Mouse (Mus musculus): ENCODE measurements around the gene Cbx2. TPM values are rescaled to one million over a fixed set of nuclear protein-coding genes. Genes with fewer than 3 reads are reported as not detected.
A peak's percentile ranks its signal among the peaks of the same experiment; 100 is the strongest.

The Cbx2 gene
- polyA plus RNA-seq, 1 experiment from 2014 or later, result 1.9 TPM

GRCm38 (mm10) chr11:119054351-119055345, 31.9 kb downstream of the Cbx2 start:
- no peak overlapping the region for H3K27ac ChIP-seq (ENCODE audit: low read depth)
- no peaks in the 10 kb centered on the region for H3K36me3 ChIP-seq (replicated peaks; ENCODE audit: insufficient read depth, low read length)
- H3K27me3 ChIP-seq (ENCODE audit: insufficient read depth, low read length), result peaks cover 100% of the 10 kb centered on the region
- H3K4me1 ChIP-seq (ENCODE audit: insufficient read depth), result peaks cover 50% of the 10 kb centered on the region
- no peak for ATAC-seq
- TF ChIP-seq CTCF (IDR thresholded peaks at IDR 0.05; ENCODE audit: low read depth), result peak; percentile 61
- no peak for TF ChIP-seq EP300 (IDR thresholded peaks at IDR 0.05; ENCODE audit: low read depth)
- WGBS (ENCODE audit: insufficient replicate concordance), result 2% methylated on average over 47 of the region's 47 CpGs
- H3K9ac ChIP-seq (replicated peaks), result no peak overlapping the region
- no peak overlapping the region for H3K4me3 ChIP-seq (ENCODE audit: low read depth, low read length)
- peak; percentile 39 for DNase-seq
- H3K9me3 ChIP-seq (ENCODE audit: low read length), result no peaks in the 10 kb centered on the region
- 0 out of 2 replicates have a peak overlapping the region, but pooled peaks have one; percentile 18 for H3K4me2 ChIP-seq (ENCODE audit: low read depth, low read length)

GRCm38 (mm10) chr11:119055571-119056131, 32.9 kb downstream of the Cbx2 start:
- Histone ChIP-seq H3K27ac (ENCODE audit: low read depth) (no peak overlapping the region), H3K4me3 (ENCODE audit: low read depth, low read length) (peak overlapping the region; percentile 59), H3K9me3 (ENCODE audit: low read length) (no peaks in the 10 kb centered on the region), H3K4me1 (ENCODE audit: insufficient read depth) (peaks cover 50% of the 10 kb centered on the region), H3K9ac (replicated peaks) (no peak overlapping the region), H3K4me2 (ENCODE audit: low read depth, low read length) (peak overlapping the region; percentile 96), H3K27me3 (ENCODE audit: insufficient read depth, low read length) (peaks cover 100% of the 10 kb centered on the region), H3K36me3 (replicated peaks; ENCODE audit: insufficient read depth, low read length) (no peaks in the 10 kb centered on the region)
- ATAC-seq, result no peak
- 2% methylated on average over 32 of the region's 32 CpGs for WGBS (ENCODE audit: insufficient replicate concordance)
- no peak for DNase-seq
- TF ChIP-seq CTCF (IDR thresholded peaks at IDR 0.05; ENCODE audit: low read depth) (no peak), EP300 (IDR thresholded peaks at IDR 0.05; ENCODE audit: low read depth) (no peak)

GRCm38 (mm10) chr11:119056301-119057211, 33.8 kb downstream of the Cbx2 start:
- Histone ChIP-seq H3K4me2 (ENCODE audit: low read depth, low read length) (peak overlapping the region; percentile 96), H3K4me1 (ENCODE audit: insufficient read depth) (peaks cover 50% of the 10 kb centered on the region), H3K9ac (replicated peaks) (peak overlapping the region; percentile 74), H3K9me3 (ENCODE audit: low read length) (no peaks in the 10 kb centered on the region), H3K4me3 (ENCODE audit: low read depth, low read length) (peak overlapping the region; percentile 59), H3K27me3 (ENCODE audit: insufficient read depth, low read length) (peaks cover 99% of the 10 kb centered on the region), H3K27ac (ENCODE audit: low read depth) (0 out of 2 replicates have a peak overlapping the region, but pooled peaks have one; percentile 6), H3K36me3 (replicated peaks; ENCODE audit: insufficient read depth, low read length) (no peaks in the 10 kb centered on the region)
- TF ChIP-seq CTCF (IDR thresholded peaks at IDR 0.05; ENCODE audit: low read depth), result no peak
- TF ChIP-seq EP300 (IDR thresholded peaks at IDR 0.05; ENCODE audit: low read depth), result no peak
- under 1% methylated on average over 42 of the region's 65 CpGs for WGBS (ENCODE audit: insufficient replicate concordance)
- DNase-seq (peak; percentile 56), ATAC-seq (peak; percentile 10; the same call in 1 of the 2 replicates)

- no peak for ATAC-seq
- peak overlapping the region; percentile 74 for H3K9ac ChIP-seq (replicated peaks)
- peak overlapping the region; percentile 59 for H3K4me3 ChIP-seq (ENCODE audit: low read depth, low read length)
- peaks cover 96% of the 10 kb centered on the region for H3K27me3 ChIP-seq (ENCODE audit: insufficient read depth, low read length)
- DNase-seq, result no peak
- H3K9me3 ChIP-seq (ENCODE audit: low read length), result no peaks in the 10 kb centered on the region; the same call in 1 of the 2 replicates
- H3K36me3 ChIP-seq (replicated peaks; ENCODE audit: insufficient read depth, low read length), result no peaks in the 10 kb centered on the region
- peak overlapping the region; percentile 96 for H3K4me2 ChIP-seq (ENCODE audit: low read depth, low read length)
- WGBS (ENCODE audit: insufficient replicate concordance), result 2% methylated on average over 9 of the region's 9 CpGs
- TF ChIP-seq EP300 (IDR thresholded peaks at IDR 0.05; ENCODE audit: low read depth) (no peak), CTCF (IDR thresholded peaks at IDR 0.05; ENCODE audit: low read depth) (no peak)
- no peak overlapping the region for H3K27ac ChIP-seq (ENCODE audit: low read depth)
- peaks cover 50% of the 10 kb centered on the region for H3K4me1 ChIP-seq (ENCODE audit: insufficient read depth)
Observed at GRCm38 (mm10) chr11:119057291-119057690, 34.5 kb downstream of the Cbx2 start.

GRCm38 (mm10) chr11:119058041-119058995, 35.6 kb downstream of the Cbx2 start:
- Histone ChIP-seq H3K9ac (replicated peaks) (no peak overlapping the region), H3K4me3 (ENCODE audit: low read depth, low read length) (peak overlapping the region; percentile 25), H3K27me3 (ENCODE audit: insufficient read depth, low read length) (peaks cover 86% of the 10 kb centered on the region), H3K4me1 (ENCODE audit: insufficient read depth) (peaks cover 43% of the 10 kb centered on the region), H3K4me2 (ENCODE audit: low read depth, low read length) (peak overlapping the region; percentile 56), H3K9me3 (ENCODE audit: low read length) (no peaks in the 10 kb centered on the region; the same call in 1 of the 2 replicates), H3K36me3 (replicated peaks; ENCODE audit: insufficient read depth, low read length) (no peaks in the 10 kb centered on the region), H3K27ac (ENCODE audit: low read depth) (no peak overlapping the region)
- WGBS (ENCODE audit: insufficient replicate concordance), result 3% methylated on average over 58 of the region's 58 CpGs
- ATAC-seq (peak; percentile 40; the same call in 1 of the 2 replicates), DNase-seq (peak; percentile 47)
- TF ChIP-seq EP300 (IDR thresholded peaks at IDR 0.05; ENCODE audit: low read depth) (no peak), CTCF (IDR thresholded peaks at IDR 0.05; ENCODE audit: low read depth) (peak; percentile 48)
